Mouse (Mus musculus): ENCODE measurements around the gene Catip. TPM values are rescaled to one million over a fixed set of nuclear protein-coding genes. Genes with fewer than 3 reads are reported as not detected.
"Not testable (repeated sequence)": the region's sequence is repeated elsewhere in the genome, so short reads cannot be mapped to it uniquely, and the experiment has no call there.

Catip gene
- polyA plus RNA-seq, 1 experiment from 2014 or later, result 0.52 TPM

- no peak overlapping the region for H3K4me2 ChIP-seq (ENCODE audit: low read depth, low read length, severe bottlenecking)
- no peak for DNase-seq (ENCODE audit: low spot score)
- H3K36me3 ChIP-seq (ENCODE audit: control insufficient read depth, insufficient read depth, low read length), result no peaks in the 10 kb centered on the region
- H3K9ac ChIP-seq (ENCODE audit: low read length), result no peak overlapping the region
- H3K27me3 ChIP-seq (ENCODE audit: control insufficient read depth, insufficient read depth, low read length), result no peaks in the 10 kb centered on the region
- no peak overlapping the region for H3K4me3 ChIP-seq (ENCODE audit: low read depth, low read length)
- no peaks in the 10 kb centered on the region for H3K4me1 ChIP-seq (replicated peaks; ENCODE audit: control insufficient read depth, insufficient read depth, low read length)
- no peak overlapping the region for H3K27ac ChIP-seq (ENCODE audit: low read depth, low read length)
- 83% methylated on average over 4 of the region's 4 CpGs for WGBS
- ATAC-seq (replicated peaks; ENCODE audit: low FRiP score), result no peak
- no peaks in the 10 kb centered on the region for H3K9me3 ChIP-seq (ENCODE audit: control insufficient read depth, low read length)
These were observed 23.3 kb upstream of the Catip start for GRCm38 (mm10) chr1:74338626-74339025.

GRCm38 (mm10) chr1:74339917-74340316, 22.0 kb upstream of the Catip start:
- Histone ChIP-seq H3K4me3 (ENCODE audit: low read depth, low read length) (no peak overlapping the region), H3K36me3 (ENCODE audit: control insufficient read depth, insufficient read depth, low read length) (no peaks in the 10 kb centered on the region), H3K27ac (ENCODE audit: low read depth, low read length) (no peak overlapping the region), H3K4me2 (ENCODE audit: low read depth, low read length, severe bottlenecking) (no peak overlapping the region), H3K9me3 (ENCODE audit: control insufficient read depth, low read length) (no peaks in the 10 kb centered on the region), H3K27me3 (ENCODE audit: control insufficient read depth, insufficient read depth, low read length) (no peaks in the 10 kb centered on the region), H3K9ac (ENCODE audit: low read length) (no peak overlapping the region), H3K4me1 (replicated peaks; ENCODE audit: control insufficient read depth, insufficient read depth, low read length) (no peaks in the 10 kb centered on the region)
- DNase-seq (ENCODE audit: low spot score), result no peak
- no peak for ATAC-seq (replicated peaks; ENCODE audit: low FRiP score)
- 85% methylated on average over 9 of the region's 9 CpGs for WGBS

- no peaks in the 10 kb centered on the region for H3K4me1 ChIP-seq (replicated peaks; ENCODE audit: control insufficient read depth, insufficient read depth, low read length)
- no peaks in the 10 kb centered on the region for H3K9me3 ChIP-seq (ENCODE audit: control insufficient read depth, low read length)
- no peak overlapping the region for H3K9ac ChIP-seq (ENCODE audit: low read length)
- H3K36me3 ChIP-seq (ENCODE audit: control insufficient read depth, insufficient read depth, low read length), result no peaks in the 10 kb centered on the region
- H3K27me3 ChIP-seq (ENCODE audit: control insufficient read depth, insufficient read depth, low read length), result no peaks in the 10 kb centered on the region
- DNase-seq (ENCODE audit: low spot score) (no peak), ATAC-seq (replicated peaks; ENCODE audit: low FRiP score) (no peak)
- no peak overlapping the region for H3K4me2 ChIP-seq (ENCODE audit: low read depth, low read length, severe bottlenecking)
- no peak overlapping the region for H3K4me3 ChIP-seq (ENCODE audit: low read depth, low read length)
- no peak overlapping the region for H3K27ac ChIP-seq (ENCODE audit: low read depth, low read length)
- 99% methylated on average over 6 of the region's 6 CpGs for WGBS
These were observed 21.5 kb upstream of the Catip start for GRCm38 (mm10) chr1:74340361-74340764.

GRCm38 (mm10) chr1:74340992-74341391, 20.9 kb upstream of the Catip start:
- not testable (repeated sequence) for H3K4me1 ChIP-seq (replicated peaks; ENCODE audit: control insufficient read depth, insufficient read depth, low read length); H3K9ac ChIP-seq (ENCODE audit: low read length); ATAC-seq (replicated peaks; ENCODE audit: low FRiP score); H3K4me3 ChIP-seq (ENCODE audit: low read depth, low read length); H3K27ac ChIP-seq (ENCODE audit: low read depth, low read length); H3K4me2 ChIP-seq (ENCODE audit: low read depth, low read length, severe bottlenecking); H3K9me3 ChIP-seq (ENCODE audit: control insufficient read depth, low read length); DNase-seq (ENCODE audit: low spot score); H3K36me3 ChIP-seq (ENCODE audit: control insufficient read depth, insufficient read depth, low read length); H3K27me3 ChIP-seq (ENCODE audit: control insufficient read depth, insufficient read depth, low read length)
- WGBS, result 90% methylated on average over 4 of the region's 4 CpGs

- no peaks in the 10 kb centered on the region for H3K36me3 ChIP-seq (ENCODE audit: control insufficient read depth, insufficient read depth, low read length)
- no peak for ATAC-seq (replicated peaks; ENCODE audit: low FRiP score)
- H3K27me3 ChIP-seq (ENCODE audit: control insufficient read depth, insufficient read depth, low read length), result no peaks in the 10 kb centered on the region
- H3K4me2 ChIP-seq (ENCODE audit: low read depth, low read length, severe bottlenecking), result no peak overlapping the region
- no peaks in the 10 kb centered on the region for H3K9me3 ChIP-seq (ENCODE audit: control insufficient read depth, low read length)
- DNase-seq (ENCODE audit: low spot score), result no peak
- 92% methylated on average over 7 of the region's 7 CpGs for WGBS
- H3K9ac ChIP-seq (ENCODE audit: low read length), result no peak overlapping the region
- no peak overlapping the region for H3K27ac ChIP-seq (ENCODE audit: low read depth, low read length)
- no peak overlapping the region for H3K4me3 ChIP-seq (ENCODE audit: low read depth, low read length)
- H3K4me1 ChIP-seq (replicated peaks; ENCODE audit: control insufficient read depth, insufficient read depth, low read length), result no peaks in the 10 kb centered on the region
These were observed 20.0 kb upstream of the Catip start for GRCm38 (mm10) chr1:74341898-74342297.

GRCm38 (mm10) chr1:74342308-74342707, 19.6 kb upstream of the Catip start:
- H3K9ac ChIP-seq (ENCODE audit: low read length), result no peak overlapping the region
- no peak overlapping the region for H3K27ac ChIP-seq (ENCODE audit: low read depth, low read length)
- no peaks in the 10 kb centered on the region for H3K4me1 ChIP-seq (replicated peaks; ENCODE audit: control insufficient read depth, insufficient read depth, low read length)
- no peaks in the 10 kb centered on the region for H3K36me3 ChIP-seq (ENCODE audit: control insufficient read depth, insufficient read depth, low read length)
- H3K27me3 ChIP-seq (ENCODE audit: control insufficient read depth, insufficient read depth, low read length), result no peaks in the 10 kb centered on the region
- H3K4me3 ChIP-seq (ENCODE audit: low read depth, low read length), result no peak overlapping the region
- no peak overlapping the region for H3K4me2 ChIP-seq (ENCODE audit: low read depth, low read length, severe bottlenecking)
- 93% methylated on average over 1 of the region's 1 CpGs for WGBS
- ATAC-seq (replicated peaks; ENCODE audit: low FRiP score) (no peak), DNase-seq (ENCODE audit: low spot score) (no peak)
- H3K9me3 ChIP-seq (ENCODE audit: control insufficient read depth, low read length), result no peaks in the 10 kb centered on the region

GRCm38 (mm10) chr1:74343161-74343560, 18.7 kb upstream of the Catip start:
- H3K27ac ChIP-seq (ENCODE audit: low read depth, low read length), result no peak overlapping the region
- no peak for ATAC-seq (replicated peaks; ENCODE audit: low FRiP score)
- 60% methylated on average over 5 of the region's 5 CpGs for whole genome bisulfite sequencing

GRCm38 (mm10) chr1:74344163-74344916, 17.6 kb upstream of the Catip start:
- Histone ChIP-seq H3K9ac (ENCODE audit: low read length) (no peak overlapping the region), H3K4me3 (ENCODE audit: low read depth, low read length) (no peak overlapping the region), H3K36me3 (ENCODE audit: control insufficient read depth, insufficient read depth, low read length) (no peaks in the 10 kb centered on the region; the same call in 1 of the 2 replicates), H3K4me1 (replicated peaks; ENCODE audit: control insufficient read depth, insufficient read depth, low read length) (no peaks in the 10 kb centered on the region), H3K27ac (ENCODE audit: low read depth, low read length) (no peak overlapping the region), H3K27me3 (ENCODE audit: control insufficient read depth, insufficient read depth, low read length) (no peaks in the 10 kb centered on the region), H3K4me2 (ENCODE audit: low read depth, low read length, severe bottlenecking) (no peak overlapping the region), H3K9me3 (ENCODE audit: control insufficient read depth, low read length) (no peaks in the 10 kb centered on the region)
- WGBS, result 81% methylated on average over 11 of the region's 11 CpGs
- DNase-seq (ENCODE audit: low spot score), result no peak
- ATAC-seq (replicated peaks; ENCODE audit: low FRiP score), result no peak

More at GRCm38 (mm10) chr1:74343161-74343560, 18.7 kb upstream of the Catip start:
- no peaks in the 10 kb centered on the region for H3K4me1 ChIP-seq (replicated peaks; ENCODE audit: control insufficient read depth, insufficient read depth, low read length)
- H3K36me3 ChIP-seq (ENCODE audit: control insufficient read depth, insufficient read depth, low read length), result no peaks in the 10 kb centered on the region
- no peaks in the 10 kb centered on the region for H3K9me3 ChIP-seq (ENCODE audit: control insufficient read depth, low read length)
- no peak overlapping the region for H3K4me2 ChIP-seq (ENCODE audit: low read depth, low read length, severe bottlenecking)
- no peak overlapping the region for H3K9ac ChIP-seq (ENCODE audit: low read length)
- no peak for DNase-seq (ENCODE audit: low spot score)
- H3K4me3 ChIP-seq (ENCODE audit: low read depth, low read length), result no peak overlapping the region
- no peaks in the 10 kb centered on the region for H3K27me3 ChIP-seq (ENCODE audit: control insufficient read depth, insufficient read depth, low read length)

- Histone ChIP-seq H3K4me3 (ENCODE audit: low read depth, low read length) (no peak overlapping the region), H3K27ac (ENCODE audit: low read depth, low read length) (no peak overlapping the region), H3K36me3 (ENCODE audit: control insufficient read depth, insufficient read depth, low read length) (no peaks in the 10 kb centered on the region; the same call in 1 of the 2 replicates), H3K4me1 (replicated peaks; ENCODE audit: control insufficient read depth, insufficient read depth, low read length) (no peaks in the 10 kb centered on the region), H3K27me3 (ENCODE audit: control insufficient read depth, insufficient read depth, low read length) (no peaks in the 10 kb centered on the region), H3K9me3 (ENCODE audit: control insufficient read depth, low read length) (no peaks in the 10 kb centered on the region), H3K9ac (ENCODE audit: low read length) (no peak overlapping the region), H3K4me2 (ENCODE audit: low read depth, low read length, severe bottlenecking) (no peak overlapping the region)
- DNase-seq (ENCODE audit: low spot score) (no peak), ATAC-seq (replicated peaks; ENCODE audit: low FRiP score) (no peak)
- 91% methylated on average over 13 of the region's 13 CpGs for WGBS
These were observed 10.6 kb upstream of the Catip start for GRCm38 (mm10) chr1:74351185-74351769.
